Mouse (Mus musculus) heart, embryonic 12.5 days (tissue): ENCODE measurements around the gene Focad. TPM values are rescaled to one million over a fixed set of nuclear protein-coding genes. Genes with fewer than 3 reads are reported as not detected.

ENCODE experiments used
- ATAC-seq: fragments of 200-750 bp; cut with Nextera tagmentation; 2 replicates; pipeline ENCODE4 v1.8.0; 2017; ENCODE audit warnings: moderate TSS enrichment, moderate library complexity; ENCODE audit not compliant: insufficient number of reproducible peaks, low FRiP score
- H3K27ac ChIP-seq: fragments of 300-500 bp; sonication (generic); 2 replicates; pipeline ENCODE4 v1.5.1; 2016; ENCODE audit warnings: mild to moderate bottlenecking, moderate library complexity; ENCODE audit not compliant: poor library complexity, severe bottlenecking
- H3K27me3 ChIP-seq: fragments of 300-500 bp; sonication (generic); replicated peaks from 2 replicates; pipeline ENCODE4 v1.6.1; 2016; ENCODE audit warnings: mild to moderate bottlenecking, moderate library complexity
- H3K36me3 ChIP-seq: fragments of 300-500 bp; sonication (generic); 2 replicates; pipeline ENCODE4 v1.6.1; 2016; ENCODE audit warnings: mild to moderate bottlenecking, moderate library complexity
- H3K4me1 ChIP-seq: fragments of 300-500 bp; sonication (generic); replicated peaks from 2 replicates; pipeline ENCODE4 v1.6.1; 2016; ENCODE audit warnings: mild to moderate bottlenecking
- H3K4me2 ChIP-seq: fragments of 300-500 bp; sonication (generic); 2 replicates; pipeline ENCODE4 v1.6.1; 2016; ENCODE audit warnings: mild to moderate bottlenecking, moderate library complexity
- H3K4me3 ChIP-seq: fragments of 300-500 bp; sonication (generic); 2 replicates; pipeline ENCODE4 v1.5.1; 2016; ENCODE audit warnings: mild to moderate bottlenecking
- H3K9ac ChIP-seq: fragments of 300-500 bp; sonication (generic); 2 replicates; pipeline ENCODE4 v1.6.1; 2016; ENCODE audit warnings: mild to moderate bottlenecking, moderate library complexity
- H3K9me3 ChIP-seq: fragments of 300-500 bp; sonication (generic); replicated peaks from 2 replicates; pipeline ENCODE4 v1.6.1; 2016; ENCODE audit warnings: mild to moderate bottlenecking, moderate library complexity
- WGBS: fragments of 180-500 bp; shearing (Covaris S2); methylation state at CpG from one replicate; pipeline ENCODE4 v1.1.7; 2016; 5-methylcytosine and 5-hydroxymethylcytosine counted together
- polyA plus RNA-seq: library from polyadenylated mRNA; unstranded; fragments of >200 nt; fragmentation: Nextera tagmentation; extraction: Ambion mirVana; gene quantifications from 2 replicates; pipeline ENCODE4 v1.2.1, GENCODE M21; 2016

Gene Focad
- polyA plus RNA-seq, 1 experiment from 2014 or later: 11.2 TPM

DNA sequence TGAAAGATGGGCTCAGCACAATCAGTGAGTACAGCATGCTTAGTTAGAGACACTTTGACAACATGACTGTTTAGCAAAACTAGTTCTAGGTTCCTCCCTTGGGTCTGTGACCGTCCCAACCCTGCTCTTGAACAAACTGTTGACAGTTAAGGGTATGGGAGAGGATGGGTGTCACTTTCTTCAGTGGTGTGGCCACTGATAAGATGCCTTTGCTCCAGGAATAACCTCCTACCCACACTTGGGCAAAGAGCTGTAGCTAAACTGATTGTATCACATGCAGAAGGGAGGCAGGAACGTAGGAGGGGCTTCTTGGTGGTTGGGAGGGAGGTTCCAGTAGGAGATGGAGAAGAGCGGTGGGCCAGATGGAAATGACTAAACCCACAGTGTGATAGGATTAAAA is 213.3 kb downstream of the Focad start:
- H3K4me1 ChIP-seq: peaks cover 5% of the 10 kb centered on the region
- H3K27me3 ChIP-seq: no peaks in the 10 kb centered on the region
- no peak for ATAC-seq
- no peak overlapping the region for H3K4me2 ChIP-seq
- H3K4me3 ChIP-seq: no peak overlapping the region
- no peaks in the 10 kb centered on the region for H3K36me3 ChIP-seq
- 47% methylated on average over 3 of the region's 3 CpGs for WGBS
- H3K9me3 ChIP-seq: no peaks in the 10 kb centered on the region
- H3K27ac ChIP-seq: no peak overlapping the region
- H3K9ac ChIP-seq: no peak overlapping the region

GRCm38 (mm10) chr4:88308342-88309116 is 214.1 kb downstream of the Focad start:
- no peak for ATAC-seq
- H3K9me3 ChIP-seq: no peaks in the 10 kb centered on the region
- H3K4me2 ChIP-seq: no peak overlapping the region
- no peaks in the 10 kb centered on the region for H3K36me3 ChIP-seq
- no peaks in the 10 kb centered on the region for H3K27me3 ChIP-seq
- peaks cover 5% of the 10 kb centered on the region for H3K4me1 ChIP-seq
- no peak overlapping the region for H3K4me3 ChIP-seq
- 84% methylated on average over 10 of the region's 10 CpGs for WGBS
- H3K9ac ChIP-seq: no peak overlapping the region
- no peak overlapping the region for H3K27ac ChIP-seq

DNA sequence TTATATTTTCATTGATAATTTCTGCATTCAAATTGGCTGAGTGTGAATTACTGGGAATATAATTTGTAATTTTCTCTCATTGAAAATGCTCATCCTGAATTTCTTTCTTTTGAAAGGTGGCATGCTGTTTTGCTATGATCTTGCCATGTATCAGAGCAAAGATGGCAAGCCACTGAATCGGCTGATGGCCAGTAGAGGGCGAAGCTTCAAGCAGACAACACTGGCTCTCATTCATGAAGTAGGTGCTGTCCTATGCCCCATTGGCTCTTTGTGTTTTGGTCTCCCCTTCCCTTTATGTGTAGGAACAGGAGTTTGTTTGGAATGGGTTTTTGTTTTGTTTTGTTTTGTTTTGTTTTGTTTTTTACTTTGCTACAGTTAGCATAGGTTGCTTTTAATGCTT is 215.2 kb downstream of the Focad start:
- no peak for ATAC-seq
- no peak overlapping the region for H3K27ac ChIP-seq
- no peak overlapping the region for H3K4me3 ChIP-seq
- H3K36me3 ChIP-seq: no peaks in the 10 kb centered on the region
- no peaks in the 10 kb centered on the region for H3K9me3 ChIP-seq
- H3K4me1 ChIP-seq: peaks cover 5% of the 10 kb centered on the region
- no peak overlapping the region for H3K4me2 ChIP-seq
- WGBS: 49% methylated on average over 2 of the region's 2 CpGs
- no peak overlapping the region for H3K9ac ChIP-seq
- H3K27me3 ChIP-seq: no peaks in the 10 kb centered on the region

DNA sequence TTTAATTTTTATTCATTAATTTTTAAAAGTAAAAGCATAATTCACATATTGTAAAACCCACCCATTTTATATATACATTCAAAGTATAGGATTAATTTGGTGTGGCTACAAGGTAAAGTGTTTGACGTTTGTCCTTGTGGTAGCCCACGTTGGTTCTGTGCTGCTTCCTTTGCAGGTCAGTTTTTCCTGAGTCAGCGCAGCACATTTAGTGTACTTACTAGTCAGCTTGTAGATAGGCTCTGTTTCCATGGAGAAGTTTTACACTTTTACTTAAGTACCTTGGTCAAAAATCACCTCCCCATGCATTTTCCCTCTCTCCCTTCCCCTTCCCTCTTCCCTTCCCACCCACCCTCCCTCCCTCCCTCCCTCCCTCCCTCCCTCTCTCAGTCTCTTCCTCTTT is 220.5 kb downstream of the Focad start:
- Histone ChIP-seq H3K4me3 (no peak overlapping the region), H3K9me3 (no peaks in the 10 kb centered on the region), H3K36me3 (no peaks in the 10 kb centered on the region), H3K27me3 (no peaks in the 10 kb centered on the region), H3K4me2 (no peak overlapping the region), H3K27ac (no peak overlapping the region), H3K9ac (no peak overlapping the region), H3K4me1 (no peaks in the 10 kb centered on the region)
- ATAC-seq: no peak
- WGBS: 75% methylated on average over 3 of the region's 3 CpGs

DNA sequence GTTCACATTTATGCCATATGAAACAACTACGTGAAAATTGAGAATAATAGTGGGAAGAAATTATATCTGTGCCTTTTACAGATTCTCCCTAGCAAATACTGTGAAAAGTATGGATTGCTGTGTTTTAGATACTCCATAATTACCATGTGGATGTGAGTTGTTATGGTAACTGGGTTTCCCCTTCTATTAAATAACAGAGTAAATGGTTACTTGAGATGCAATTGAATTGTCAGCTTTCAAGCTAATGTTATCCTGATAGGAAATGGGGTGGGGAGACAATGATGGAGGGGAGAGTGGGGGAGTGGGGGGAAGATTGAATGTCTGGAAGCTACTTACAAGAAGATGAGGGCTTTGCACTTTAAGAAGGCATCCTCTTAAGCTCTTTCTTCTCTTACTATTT is 225.6 kb downstream of the Focad start:
- Histone ChIP-seq H3K36me3 (no peaks in the 10 kb centered on the region), H3K4me1 (no peaks in the 10 kb centered on the region), H3K4me2 (no peak overlapping the region), H3K4me3 (no peak overlapping the region), H3K27me3 (no peaks in the 10 kb centered on the region), H3K9ac (no peak overlapping the region), H3K9me3 (no peaks in the 10 kb centered on the region), H3K27ac (no peak overlapping the region)
- WGBS: 85% methylated on average over 1 of the region's 1 CpGs
- no peak for ATAC-seq

DNA sequence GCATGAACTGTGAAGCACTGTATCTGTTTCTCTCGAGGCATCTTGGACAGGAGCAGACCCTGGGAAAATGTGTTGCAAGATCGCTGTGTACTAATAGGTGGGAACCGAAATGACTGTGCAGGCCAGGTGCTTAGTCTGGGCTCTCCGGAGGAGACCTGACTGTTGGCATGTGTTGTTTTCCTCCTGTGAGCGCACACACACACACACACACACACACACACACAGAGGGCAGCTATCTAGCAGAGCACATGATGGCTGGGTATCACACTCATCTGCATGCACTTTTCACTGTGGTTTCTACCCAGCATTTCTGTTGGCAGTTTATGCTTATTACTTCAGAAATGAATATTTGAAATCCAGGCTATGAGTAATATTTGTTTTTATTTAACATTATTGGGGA is 231.0 kb downstream of the Focad start:
- no peak overlapping the region for H3K4me2 ChIP-seq
- WGBS: 84% methylated on average over 5 of the region's 5 CpGs

DNA sequence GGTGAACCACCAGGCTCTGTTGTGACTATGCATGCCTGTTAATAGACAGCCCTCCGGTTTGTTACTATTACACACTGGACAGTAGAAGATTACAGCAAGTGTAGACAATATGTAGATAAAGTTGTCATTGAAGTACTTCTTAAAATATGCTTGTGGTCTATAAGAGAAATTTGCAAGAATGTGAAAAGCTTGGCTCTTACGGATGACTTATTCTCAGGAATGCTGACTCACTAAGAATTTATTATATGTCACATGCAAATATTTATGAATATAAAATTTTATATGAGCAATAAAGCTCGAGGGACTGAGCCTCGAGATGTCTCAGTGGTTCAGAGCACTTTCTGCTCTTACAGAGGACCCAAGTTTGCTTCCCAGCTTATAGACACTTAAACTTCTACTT is 240.1 kb downstream of the Focad start:
- Histone ChIP-seq H3K4me1 (no peaks in the 10 kb centered on the region), H3K9ac (no peak overlapping the region), H3K36me3 (no peaks in the 10 kb centered on the region), H3K4me3 (no peak overlapping the region), H3K9me3 (no peaks in the 10 kb centered on the region), H3K27me3 (no peaks in the 10 kb centered on the region), H3K4me2 (no peak overlapping the region), H3K27ac (no peak overlapping the region)
- ATAC-seq: no peak
- WGBS: 56% methylated on average over 4 of the region's 4 CpGs

More for the DNA sequence above, 231.0 kb downstream of the Focad start:
- H3K9me3 ChIP-seq: no peaks in the 10 kb centered on the region
- H3K4me3 ChIP-seq: no peak overlapping the region
- no peaks in the 10 kb centered on the region for H3K4me1 ChIP-seq
- no peaks in the 10 kb centered on the region for H3K27me3 ChIP-seq
- H3K27ac ChIP-seq: no peak overlapping the region
- no peak overlapping the region for H3K9ac ChIP-seq
- no peak for ATAC-seq
- no peaks in the 10 kb centered on the region for H3K36me3 ChIP-seq

DNA sequence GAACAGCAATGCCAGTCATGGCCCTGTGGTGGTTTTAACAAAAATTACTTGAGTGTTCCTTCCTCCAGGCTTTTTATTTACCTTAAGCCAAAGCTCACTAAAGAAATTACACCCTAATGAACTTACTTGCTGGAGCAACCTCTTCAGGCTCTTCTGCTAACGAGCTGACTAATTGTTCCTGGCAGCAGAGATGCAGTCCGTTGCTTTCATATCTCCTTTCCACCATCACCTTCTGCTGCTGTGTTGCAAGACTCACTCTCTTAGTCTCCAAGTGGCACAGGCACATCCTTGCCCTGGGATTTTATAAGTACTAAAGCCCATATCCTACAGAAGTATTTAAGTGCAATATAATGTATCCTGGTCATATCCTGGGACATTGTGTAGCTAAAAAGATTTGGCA is 242.3 kb downstream of the Focad start:
- Histone ChIP-seq H3K9me3 (no peaks in the 10 kb centered on the region), H3K27me3 (no peaks in the 10 kb centered on the region), H3K27ac (no peak overlapping the region), H3K36me3 (no peaks in the 10 kb centered on the region), H3K4me1 (no peaks in the 10 kb centered on the region), H3K4me3 (no peak overlapping the region), H3K4me2 (no peak overlapping the region), H3K9ac (no peak overlapping the region)
- WGBS: 53% methylated on average over 2 of the region's 2 CpGs
- ATAC-seq: no peak

GRCm38 (mm10) chr4:88337365-88337764 is 242.9 kb downstream of the Focad start:
- no peak for ATAC-seq
- Histone ChIP-seq H3K4me1 (no peaks in the 10 kb centered on the region), H3K9me3 (no peaks in the 10 kb centered on the region), H3K4me3 (no peak overlapping the region), H3K36me3 (no peaks in the 10 kb centered on the region), H3K27me3 (no peaks in the 10 kb centered on the region), H3K4me2 (no peak overlapping the region), H3K9ac (no peak overlapping the region), H3K27ac (no peak overlapping the region)
- 64% methylated on average over 2 of the region's 2 CpGs for WGBS

DNA sequence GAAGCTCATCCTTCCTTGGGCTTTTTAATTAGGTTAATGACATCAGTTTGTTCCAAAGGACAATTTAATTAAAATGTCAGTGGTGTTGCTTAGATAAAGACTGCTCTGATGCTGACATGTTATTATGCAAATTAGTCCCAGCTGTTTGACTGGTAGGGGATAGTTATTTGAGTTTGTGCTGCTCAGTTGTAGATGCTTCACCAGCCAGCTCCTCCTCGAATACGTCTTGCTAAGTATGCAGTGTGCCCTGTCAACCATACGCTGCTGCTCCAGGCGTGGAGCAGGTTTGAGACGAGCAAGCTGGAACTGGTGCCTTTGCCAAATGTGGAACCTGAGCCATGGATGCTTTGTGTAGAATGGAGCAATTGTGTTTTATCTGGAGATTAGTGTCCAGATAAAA is 243.7 kb downstream of the Focad start:
- Histone ChIP-seq H3K36me3 (no peaks in the 10 kb centered on the region), H3K27me3 (no peaks in the 10 kb centered on the region), H3K9ac (no peak overlapping the region), H3K4me1 (no peaks in the 10 kb centered on the region), H3K9me3 (no peaks in the 10 kb centered on the region), H3K4me3 (no peak overlapping the region), H3K4me2 (no peak overlapping the region), H3K27ac (no peak overlapping the region)
- ATAC-seq: no peak
- 69% methylated on average over 5 of the region's 5 CpGs for WGBS

GRCm38 (mm10) chr4:88344468-88344867 is 250.0 kb downstream of the Focad start:
- no peaks in the 10 kb centered on the region for H3K4me1 ChIP-seq
- no peaks in the 10 kb centered on the region for H3K36me3 ChIP-seq
- no peak for ATAC-seq
- H3K9me3 ChIP-seq: no peaks in the 10 kb centered on the region
- H3K4me3 ChIP-seq: no peak overlapping the region
- H3K27me3 ChIP-seq: no peaks in the 10 kb centered on the region
- H3K4me2 ChIP-seq: no peak overlapping the region
- WGBS: 89% methylated on average over 11 of the region's 11 CpGs
- H3K27ac ChIP-seq: no peak overlapping the region
- no peak overlapping the region for H3K9ac ChIP-seq

DNA sequence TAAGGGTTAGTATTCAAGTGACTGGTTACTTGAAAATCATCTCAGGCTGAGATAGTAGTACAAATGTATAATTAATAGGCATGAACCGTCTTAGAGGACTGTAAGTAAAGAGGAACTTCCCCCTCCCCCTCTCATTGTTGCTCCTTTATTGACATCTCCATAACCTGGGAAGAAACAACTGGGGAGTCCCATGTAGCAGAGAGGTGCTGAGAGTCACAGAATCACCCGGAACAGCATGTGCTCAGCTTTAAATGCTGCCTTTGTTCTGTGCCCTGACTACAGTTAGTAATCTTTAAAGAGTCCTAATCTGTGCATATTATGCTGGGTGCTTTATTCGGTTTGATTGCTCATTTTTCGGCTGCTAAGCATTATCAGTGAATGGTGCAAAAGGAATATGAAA is 250.6 kb downstream of the Focad start:
- Histone ChIP-seq H3K4me1 (no peaks in the 10 kb centered on the region), H3K27me3 (no peaks in the 10 kb centered on the region), H3K36me3 (no peaks in the 10 kb centered on the region), H3K27ac (no peak overlapping the region), H3K9ac (no peak overlapping the region), H3K4me3 (no peak overlapping the region), H3K4me2 (no peak overlapping the region), H3K9me3 (no peaks in the 10 kb centered on the region)
- WGBS: 68% methylated on average over 4 of the region's 4 CpGs
- no peak for ATAC-seq
